Mouse (Mus musculus): ENCODE data around the gene Tlk1. TPM values are rescaled to one million over a fixed set of nuclear protein-coding genes. Genes with fewer than 3 reads are reported as not detected.

The Tlk1 gene
- polyA plus RNA-seq, 1 experiment from 2014 or later, result 17.7 TPM

DNA sequence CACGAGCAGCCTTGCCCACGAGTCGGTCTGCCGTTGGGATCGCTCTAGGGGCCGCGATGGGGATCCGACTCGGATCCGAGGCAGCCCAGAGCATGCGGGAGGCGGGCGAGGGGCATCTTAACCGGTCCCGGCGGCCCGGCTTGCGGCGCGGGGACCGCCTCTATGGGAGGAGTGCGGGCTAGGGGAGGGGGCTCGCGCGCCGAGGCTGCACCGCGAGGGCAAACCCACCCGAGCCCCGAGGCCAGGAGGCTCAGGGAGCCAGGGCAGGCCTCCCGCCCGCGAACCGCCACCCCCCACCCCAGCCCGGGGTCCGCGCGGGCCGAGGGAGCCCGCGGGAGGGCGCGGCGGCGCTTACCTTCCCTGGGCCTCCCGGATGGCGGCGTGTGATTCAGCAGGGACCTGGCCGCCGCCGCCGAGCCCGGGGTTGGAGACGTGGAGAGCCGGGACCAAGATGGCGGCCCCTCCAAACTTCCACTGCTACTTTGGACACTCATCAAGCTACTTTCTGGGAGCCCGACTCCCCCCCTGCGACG is 624 bp downstream of the Tlk1 start:
- Histone ChIP-seq H3K4me1 (ENCODE audit: control insufficient read depth, insufficient read depth, low read depth, low read length) (peaks cover 10% of the 10 kb centered on the region), H3K27me3 (replicated peaks; ENCODE audit: control insufficient read depth, insufficient read depth, low read length) (no peaks in the 10 kb centered on the region), H3K4me3 (ENCODE audit: low read length) (peak overlapping the region; percentile 98), H3K36me3 (ENCODE audit: control insufficient read depth, insufficient read depth, low read length) (no peaks in the 10 kb centered on the region), H3K9ac (ENCODE audit: low read depth, low read length) (peak overlapping the region; percentile 98), H3K9me3 (ENCODE audit: control insufficient read depth, low read length) (no peaks in the 10 kb centered on the region), H3K4me2 (ENCODE audit: low read length) (peak overlapping the region; percentile 70), H3K27ac (ENCODE audit: low read depth, low read length) (peak overlapping the region; percentile 99)
- ATAC-seq, result peak; percentile 85
- WGBS, result under 1% methylated on average over 39 of the region's 59 CpGs

DNA sequence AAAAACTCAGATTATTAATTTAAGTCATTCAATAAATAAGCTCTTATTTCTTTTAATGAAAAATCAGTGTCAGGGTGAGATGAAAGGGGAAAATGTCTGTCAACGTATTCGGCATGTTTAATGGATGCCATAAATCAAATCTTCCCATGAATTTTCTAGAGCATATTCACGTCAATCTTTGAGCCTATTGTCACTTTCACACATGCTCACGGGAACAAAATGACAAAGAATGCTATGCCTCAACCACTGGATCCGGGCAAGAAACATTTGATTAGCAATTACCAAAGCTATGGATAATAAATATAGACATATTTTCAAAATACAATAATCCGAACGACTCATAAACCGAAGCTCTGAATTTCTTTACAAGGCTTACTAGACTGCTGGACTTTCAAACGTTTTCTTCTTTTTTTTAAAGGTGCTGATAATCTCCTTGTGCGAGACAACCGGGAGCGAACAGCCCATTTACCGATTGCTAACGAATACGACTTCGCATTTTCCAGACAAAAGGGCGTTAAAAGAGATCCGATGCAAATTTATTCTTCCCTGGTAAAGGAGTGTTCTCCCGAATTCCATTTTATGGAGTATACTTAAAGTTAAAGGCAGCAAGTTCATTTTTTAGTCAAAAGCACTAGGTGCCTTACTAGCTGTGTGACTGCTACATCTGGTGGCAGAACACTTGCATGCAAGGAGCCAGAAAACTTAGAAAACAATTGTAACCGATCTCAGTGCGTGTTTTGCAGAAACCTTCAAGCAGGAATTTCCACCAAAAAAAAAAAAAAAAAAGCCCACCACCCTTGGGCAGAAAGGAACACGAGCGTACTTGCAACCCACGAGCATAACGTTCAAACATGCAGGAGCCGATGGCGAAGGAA is 1.4 kb downstream of the Tlk1 start:
- H3K9me3 ChIP-seq (ENCODE audit: control insufficient read depth, low read length), result no peaks in the 10 kb centered on the region
- peak overlapping the region; percentile 98 for H3K4me3 ChIP-seq (ENCODE audit: low read length)
- no peaks in the 10 kb centered on the region for H3K36me3 ChIP-seq (ENCODE audit: control insufficient read depth, insufficient read depth, low read length)
- peak overlapping the region; percentile 98 for H3K9ac ChIP-seq (ENCODE audit: low read depth, low read length)
- H3K4me2 ChIP-seq (ENCODE audit: low read length), result peak overlapping the region; percentile 70
- ATAC-seq, result no peak; the same call in 1 of the 2 replicates
- WGBS, result under 1% methylated on average over 27 of the region's 27 CpGs
- H3K27me3 ChIP-seq (replicated peaks; ENCODE audit: control insufficient read depth, insufficient read depth, low read length), result no peaks in the 10 kb centered on the region
- H3K4me1 ChIP-seq (ENCODE audit: control insufficient read depth, insufficient read depth, low read depth, low read length), result peaks cover 10% of the 10 kb centered on the region
- peak overlapping the region; percentile 99 for H3K27ac ChIP-seq (ENCODE audit: low read depth, low read length)

DNA sequence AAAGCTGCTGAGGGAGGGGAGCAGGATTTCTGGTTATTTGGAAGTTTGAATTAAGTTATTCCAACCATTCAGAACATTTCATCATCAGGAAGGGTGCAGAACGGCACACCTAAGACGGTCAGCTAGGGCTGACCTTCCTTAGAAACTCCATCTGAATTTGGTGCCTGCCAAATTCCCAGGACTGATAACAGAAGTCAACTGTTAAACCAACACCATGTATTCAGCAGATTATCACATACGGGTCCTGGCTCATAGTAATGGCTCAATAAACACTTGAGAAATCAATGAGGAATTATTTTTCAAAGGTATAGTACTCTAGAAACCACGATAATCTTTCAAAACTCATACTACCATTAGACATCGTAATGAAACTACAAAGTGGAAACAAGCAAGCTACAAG is 2.1 kb downstream of the Tlk1 start:
- 36% methylated on average over 5 of the region's 5 CpGs for WGBS
- Histone ChIP-seq H3K27me3 (replicated peaks; ENCODE audit: control insufficient read depth, insufficient read depth, low read length) (no peaks in the 10 kb centered on the region), H3K27ac (ENCODE audit: low read depth, low read length) (no peak overlapping the region), H3K4me2 (ENCODE audit: low read length) (peak overlapping the region; percentile 70), H3K9me3 (ENCODE audit: control insufficient read depth, low read length) (no peaks in the 10 kb centered on the region), H3K9ac (ENCODE audit: low read depth, low read length) (no peak overlapping the region), H3K4me3 (ENCODE audit: low read length) (peak overlapping the region; percentile 98), H3K36me3 (ENCODE audit: control insufficient read depth, insufficient read depth, low read length) (no peaks in the 10 kb centered on the region), H3K4me1 (ENCODE audit: control insufficient read depth, insufficient read depth, low read depth, low read length) (peaks cover 10% of the 10 kb centered on the region)
- no peak for ATAC-seq

DNA sequence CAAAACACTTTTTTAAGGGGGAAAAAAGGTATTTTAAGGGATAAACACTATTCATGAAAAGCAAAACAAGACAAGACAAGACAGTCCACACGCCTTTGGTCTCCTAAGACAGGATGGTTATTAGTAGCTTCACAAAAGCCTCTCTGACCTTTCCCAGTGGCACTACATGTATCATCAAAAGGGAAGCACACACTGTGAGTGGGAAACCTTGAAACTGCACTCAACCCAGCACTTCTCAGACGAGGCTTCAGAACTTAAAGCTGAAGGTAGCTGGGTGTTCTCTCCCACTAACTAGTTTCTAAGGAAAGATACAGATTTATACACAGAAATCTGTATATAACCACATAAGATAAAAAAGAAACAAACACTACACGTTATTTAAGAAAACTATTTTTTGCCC is 8.6 kb downstream of the Tlk1 start:
- Histone ChIP-seq H3K4me3 (ENCODE audit: low read length) (no peak overlapping the region), H3K27me3 (replicated peaks; ENCODE audit: control insufficient read depth, insufficient read depth, low read length) (no peaks in the 10 kb centered on the region), H3K27ac (ENCODE audit: low read depth, low read length) (no peak overlapping the region), H3K9ac (ENCODE audit: low read depth, low read length) (no peak overlapping the region), H3K4me1 (ENCODE audit: control insufficient read depth, insufficient read depth, low read depth, low read length) (no peaks in the 10 kb centered on the region), H3K9me3 (ENCODE audit: control insufficient read depth, low read length) (no peaks in the 10 kb centered on the region), H3K4me2 (ENCODE audit: low read length) (no peak overlapping the region), H3K36me3 (ENCODE audit: control insufficient read depth, insufficient read depth, low read length) (no peaks in the 10 kb centered on the region)
- 59% methylated on average over 3 of the region's 3 CpGs for WGBS
- no peak for ATAC-seq

DNA sequence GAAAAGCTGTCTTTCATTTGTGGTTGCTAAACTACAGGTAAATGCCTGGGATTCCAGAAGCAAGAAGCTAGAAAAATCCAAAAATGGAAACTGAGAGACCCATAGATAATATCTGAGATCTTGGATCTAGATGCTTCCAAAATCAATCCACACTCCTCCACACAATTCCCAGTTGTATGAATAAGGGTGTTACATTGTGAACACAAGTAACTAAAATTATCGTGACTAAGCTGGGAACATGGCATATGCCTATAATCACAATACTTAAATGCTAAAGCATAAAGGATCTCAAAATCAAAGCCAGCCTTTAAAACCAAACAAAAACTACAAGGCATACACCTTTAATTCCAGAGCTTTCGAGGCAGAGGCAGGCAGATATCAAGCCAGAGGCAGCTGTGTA is 9.5 kb downstream of the Tlk1 start:
- H3K9me3 ChIP-seq (ENCODE audit: control insufficient read depth, low read length), result no peaks in the 10 kb centered on the region

DNA sequence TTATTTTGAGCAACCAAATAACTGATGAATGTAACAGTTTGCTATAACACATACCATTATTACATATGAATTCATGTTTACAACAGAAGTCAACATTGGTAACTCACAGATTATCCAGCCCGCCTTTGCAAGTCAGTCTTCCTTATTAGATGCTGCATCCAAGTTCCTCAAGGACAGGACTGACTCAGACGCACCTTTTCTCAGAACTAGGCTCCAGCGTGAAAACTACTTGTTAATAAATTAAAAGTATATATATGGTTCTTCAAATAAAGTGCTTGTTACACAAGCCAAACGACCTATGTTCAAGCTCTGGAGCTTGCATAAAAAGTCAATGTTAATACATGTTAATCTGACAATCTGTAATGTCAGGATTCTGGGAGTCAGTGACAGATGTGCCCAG is 11.9 kb downstream of the Tlk1 start:
- Histone ChIP-seq H3K4me2 (ENCODE audit: low read length) (no peak overlapping the region), H3K4me3 (ENCODE audit: low read length) (no peak overlapping the region), H3K4me1 (ENCODE audit: control insufficient read depth, insufficient read depth, low read depth, low read length) (no peaks in the 10 kb centered on the region), H3K9ac (ENCODE audit: low read depth, low read length) (no peak overlapping the region), H3K27me3 (replicated peaks; ENCODE audit: control insufficient read depth, insufficient read depth, low read length) (no peaks in the 10 kb centered on the region), H3K27ac (ENCODE audit: low read depth, low read length) (no peak overlapping the region), H3K9me3 (ENCODE audit: control insufficient read depth, low read length) (no peaks in the 10 kb centered on the region), H3K36me3 (ENCODE audit: control insufficient read depth, insufficient read depth, low read length) (no peaks in the 10 kb centered on the region)
- 83% methylated on average over 4 of the region's 4 CpGs for WGBS
- ATAC-seq, result no peak

More for the DNA sequence above, 9.5 kb downstream of the Tlk1 start:
- Histone ChIP-seq H3K4me1 (ENCODE audit: control insufficient read depth, insufficient read depth, low read depth, low read length) (no peaks in the 10 kb centered on the region), H3K9ac (ENCODE audit: low read depth, low read length) (no peak overlapping the region), H3K36me3 (ENCODE audit: control insufficient read depth, insufficient read depth, low read length) (no peaks in the 10 kb centered on the region), H3K27me3 (replicated peaks; ENCODE audit: control insufficient read depth, insufficient read depth, low read length) (no peaks in the 10 kb centered on the region), H3K4me3 (ENCODE audit: low read length) (no peak overlapping the region), H3K27ac (ENCODE audit: low read depth, low read length) (no peak overlapping the region), H3K4me2 (ENCODE audit: low read length) (no peak overlapping the region)
- WGBS, result 88% methylated on average over 2 of the region's 2 CpGs
- ATAC-seq, result no peak

DNA sequence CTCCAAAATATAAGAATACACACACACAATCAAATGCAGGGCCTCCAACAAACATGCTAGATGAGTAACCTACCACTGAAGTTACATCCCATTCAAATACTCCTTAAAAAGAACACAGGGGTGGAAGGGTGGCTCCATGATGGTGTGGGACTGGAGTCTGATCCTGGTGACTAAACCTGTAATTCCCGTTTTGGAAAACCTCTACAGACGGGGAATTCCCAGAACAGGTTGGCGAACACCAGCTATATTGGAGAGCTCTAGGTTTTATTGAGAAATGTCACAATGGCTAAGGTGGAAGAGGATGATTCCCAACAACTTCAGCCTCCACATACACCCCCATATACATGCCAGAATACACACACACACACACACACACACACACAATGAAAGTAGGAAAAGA is 14.1 kb downstream of the Tlk1 start:
- no peaks in the 10 kb centered on the region for H3K36me3 ChIP-seq (ENCODE audit: control insufficient read depth, insufficient read depth, low read length)

DNA sequence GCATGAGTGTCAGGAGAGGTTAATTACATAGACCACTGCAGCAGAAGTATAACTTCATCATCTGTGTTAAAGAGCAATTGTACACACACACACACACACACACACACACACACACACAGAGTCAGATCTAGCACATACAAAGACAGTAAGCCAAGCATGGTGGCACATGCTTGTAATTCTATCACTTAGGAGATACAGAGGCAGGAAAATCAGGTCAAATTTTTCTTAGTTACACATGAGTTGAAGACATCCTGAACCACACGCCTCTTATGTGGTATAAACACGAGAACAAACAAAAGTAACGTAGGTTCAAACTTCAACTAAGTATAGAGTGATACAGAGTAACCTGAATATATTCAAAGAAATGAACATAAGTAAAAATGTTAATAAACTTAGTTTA is 15.6 kb downstream of the Tlk1 start:
- no peaks in the 10 kb centered on the region for H3K36me3 ChIP-seq (ENCODE audit: control insufficient read depth, insufficient read depth, low read length)
- no peak overlapping the region for H3K27ac ChIP-seq (ENCODE audit: low read depth, low read length)
- H3K4me1 ChIP-seq (ENCODE audit: control insufficient read depth, insufficient read depth, low read depth, low read length), result no peaks in the 10 kb centered on the region
- H3K27me3 ChIP-seq (replicated peaks; ENCODE audit: control insufficient read depth, insufficient read depth, low read length), result no peaks in the 10 kb centered on the region
- 92% methylated on average over 3 of the region's 3 CpGs for WGBS
- H3K4me3 ChIP-seq (ENCODE audit: low read length), result no peak overlapping the region
- H3K9ac ChIP-seq (ENCODE audit: low read depth, low read length), result no peak overlapping the region
- no peak for ATAC-seq
- no peak overlapping the region for H3K4me2 ChIP-seq (ENCODE audit: low read length)
- H3K9me3 ChIP-seq (ENCODE audit: control insufficient read depth, low read length), result no peaks in the 10 kb centered on the region

More for the DNA sequence above, 14.1 kb downstream of the Tlk1 start:
- Histone ChIP-seq H3K4me1 (ENCODE audit: control insufficient read depth, insufficient read depth, low read depth, low read length) (no peaks in the 10 kb centered on the region), H3K27ac (ENCODE audit: low read depth, low read length) (no peak overlapping the region), H3K27me3 (replicated peaks; ENCODE audit: control insufficient read depth, insufficient read depth, low read length) (no peaks in the 10 kb centered on the region), H3K9me3 (ENCODE audit: control insufficient read depth, low read length) (no peaks in the 10 kb centered on the region), H3K4me2 (ENCODE audit: low read length) (no peak overlapping the region), H3K9ac (ENCODE audit: low read depth, low read length) (no peak overlapping the region), H3K4me3 (ENCODE audit: low read length) (no peak overlapping the region)
- 80% methylated on average over 3 of the region's 3 CpGs for WGBS
- no peak for ATAC-seq

DNA sequence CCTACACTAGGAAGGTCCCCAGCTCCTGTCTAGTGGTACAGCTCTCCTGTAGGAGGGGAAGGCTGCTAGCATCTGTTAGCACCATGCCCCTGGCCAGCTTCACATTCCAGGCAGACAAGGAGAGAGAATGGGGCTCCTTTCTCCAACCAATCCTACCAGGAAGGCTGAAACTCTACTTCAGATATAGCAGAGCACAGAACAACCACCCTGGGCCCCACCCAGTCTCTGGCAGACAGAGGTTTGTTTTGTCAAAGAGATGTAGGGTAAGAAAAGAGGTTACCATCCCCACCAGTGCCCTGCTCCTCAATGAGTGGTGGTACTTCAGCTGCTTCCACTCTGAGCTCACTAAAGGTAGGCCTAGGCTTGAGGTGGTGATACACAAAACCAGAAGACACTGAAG is 16.8 kb downstream of the Tlk1 start:
- H3K4me2 ChIP-seq (ENCODE audit: low read length), result no peak overlapping the region

More for the DNA sequence above, 16.8 kb downstream of the Tlk1 start:
- H3K36me3 ChIP-seq (ENCODE audit: control insufficient read depth, insufficient read depth, low read length), result no peaks in the 10 kb centered on the region
- H3K27me3 ChIP-seq (replicated peaks; ENCODE audit: control insufficient read depth, insufficient read depth, low read length), result no peaks in the 10 kb centered on the region
- no peak overlapping the region for H3K4me3 ChIP-seq (ENCODE audit: low read length)
- H3K9me3 ChIP-seq (ENCODE audit: control insufficient read depth, low read length), result no peaks in the 10 kb centered on the region
- no peak for ATAC-seq
- H3K4me1 ChIP-seq (ENCODE audit: control insufficient read depth, insufficient read depth, low read depth, low read length), result no peaks in the 10 kb centered on the region
- no peak overlapping the region for H3K9ac ChIP-seq (ENCODE audit: low read depth, low read length)
- no peak overlapping the region for H3K27ac ChIP-seq (ENCODE audit: low read depth, low read length)

Data from hindbrain, embryonic 16.5 days (tissue).